Mouse (Mus musculus) G1E (cell line): Measurements from ENCODE around the gene Zbtb12.

Experiments used
- CTCF ChIP-seq: IDR thresholded peaks from 2 replicates; pipeline ENCODE4 v1.5.1; 2012; ENCODE audit warnings: low read depth, low read length, inconsistent platforms, mixed read lengths
- GATA1 ChIP-seq: IDR thresholded peaks from 2 replicates; pipeline ENCODE4 v1.6.1; 2012; ENCODE audit warnings: borderline replicate concordance, low read length, inconsistent platforms, mixed read lengths
- TAL1 ChIP-seq: conservative IDR thresholded peaks from 2 replicates; pipeline ENCODE4 v1.6.1; 2012; ENCODE audit warnings: low read depth, low read length, inconsistent platforms, mixed read lengths

- TF ChIP-seq GATA1 (no peak), CTCF (no peak), TAL1 (no peak)
Observed at GRCm38 (mm10) chr17:34927306-34928019, 48.2 kb downstream of the Zbtb12 start.
